Mouse (Mus musculus) liver, embryonic 14.5 days (tissue): ENCODE data around the gene Chil1.

Experiments
- CTCF ChIP-seq: IDR thresholded peaks from 2 replicates; pipeline ENCODE4 v1.5.1; 2016; ENCODE audit warnings: antibody characterized with exemption, low read depth, control low read depth
- EP300 ChIP-seq: IDR thresholded peaks from 2 replicates; pipeline ENCODE4 v1.6.1; 2016; ENCODE audit warnings: antibody characterized with exemption, low read depth

DNA sequence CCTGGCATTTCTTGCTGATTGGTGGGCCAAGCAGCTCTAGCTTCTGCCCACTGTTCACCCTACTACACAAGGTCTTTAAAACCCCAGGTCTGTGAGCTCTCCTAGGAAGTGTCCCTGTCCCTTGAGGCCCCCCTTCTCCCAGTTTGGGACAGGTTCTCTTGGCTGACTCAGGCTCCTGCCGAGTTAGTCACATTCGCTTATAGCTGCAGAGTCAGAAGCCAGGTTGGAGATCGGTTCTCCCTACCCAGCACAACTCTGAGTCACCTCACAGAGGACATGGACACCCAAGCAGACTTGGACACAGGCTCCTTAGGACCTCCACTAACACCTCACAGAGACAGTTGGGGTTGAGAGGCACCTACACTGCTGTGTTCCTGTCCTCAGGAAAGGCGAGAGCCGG is 9.2 kb downstream of the Chil1 start:
- TF ChIP-seq CTCF (no peak), EP300 (no peak)
